Mouse (Mus musculus) left cerebral cortex, adult 18-20 months (tissue): Measurements from ENCODE around the gene Krcc1. TPM values are rescaled to one million over a fixed set of nuclear protein-coding genes. Genes with fewer than 3 reads are reported as not detected.
"Not testable (repeated sequence)": the region's sequence is repeated elsewhere in the genome, so short reads cannot be mapped to it uniquely, and the experiment has no call there.

Source experiments
- DNase-seq, 2 experiments: peaks; one replicate each; pipeline ENCODE4 v3.0.0; 2021 to 2022; ENCODE audit warnings: low spot score in 2 of 2, mixed read lengths in 1 of 2
- total RNA-seq, 2 experiments: library from RNA; stranded (reverse); gene quantifications; 2 replicates each; pipeline ENCODE4 v1.2.3; 2021

Krcc1 gene
- total RNA-seq, 2 experiments from 2014 or later, result 14.2 to 15.9 TPM

DNA sequence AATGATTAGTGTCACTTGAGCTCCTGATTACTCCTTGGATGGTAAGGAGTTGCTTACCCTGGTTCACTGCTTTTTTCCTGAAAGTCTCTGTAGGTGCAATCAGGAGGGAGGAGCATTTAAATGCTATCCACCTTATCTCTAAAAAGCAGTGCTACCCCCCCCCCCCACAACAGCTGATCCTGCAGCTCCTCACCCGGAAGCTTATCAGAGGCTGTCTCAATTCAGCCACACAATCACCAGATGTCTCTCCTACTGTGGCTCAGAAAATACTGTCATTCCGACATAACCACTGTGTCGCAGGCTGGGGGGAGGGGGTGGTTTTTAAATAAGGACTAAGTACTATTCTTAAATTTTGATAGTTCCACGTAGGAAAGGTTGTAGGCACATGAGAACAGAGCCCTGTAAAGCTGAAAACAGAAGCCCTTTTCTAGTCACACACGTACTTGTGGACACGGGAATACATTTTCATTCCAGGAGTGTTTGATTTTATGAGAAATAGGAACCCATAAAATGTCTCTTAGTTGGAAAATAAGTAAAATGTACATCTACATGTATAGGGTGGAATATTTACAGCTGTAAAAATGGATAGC lies 11.3 kb upstream of the Krcc1 start:
- no peak for DNase-seq

DNA sequence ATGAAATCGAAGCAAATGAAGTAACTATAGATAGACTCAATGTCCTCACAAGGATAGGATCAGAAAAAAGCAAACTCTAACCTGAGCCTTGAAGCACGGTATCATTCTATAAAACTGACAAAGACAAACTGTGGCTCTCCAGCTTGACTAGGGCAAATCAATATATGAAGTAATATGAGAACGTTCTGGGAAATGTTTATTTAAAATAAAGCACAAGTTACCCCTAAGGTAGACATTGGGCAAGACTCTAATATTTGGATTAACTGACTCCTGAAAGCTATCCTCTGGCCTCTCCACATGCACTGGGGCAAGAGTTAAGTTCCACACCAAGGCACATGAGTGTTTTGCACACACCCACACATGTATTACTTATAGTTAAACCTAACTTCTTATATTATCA lies 10.4 kb upstream of the Krcc1 start:
- DNase-seq, result no peak

DNA sequence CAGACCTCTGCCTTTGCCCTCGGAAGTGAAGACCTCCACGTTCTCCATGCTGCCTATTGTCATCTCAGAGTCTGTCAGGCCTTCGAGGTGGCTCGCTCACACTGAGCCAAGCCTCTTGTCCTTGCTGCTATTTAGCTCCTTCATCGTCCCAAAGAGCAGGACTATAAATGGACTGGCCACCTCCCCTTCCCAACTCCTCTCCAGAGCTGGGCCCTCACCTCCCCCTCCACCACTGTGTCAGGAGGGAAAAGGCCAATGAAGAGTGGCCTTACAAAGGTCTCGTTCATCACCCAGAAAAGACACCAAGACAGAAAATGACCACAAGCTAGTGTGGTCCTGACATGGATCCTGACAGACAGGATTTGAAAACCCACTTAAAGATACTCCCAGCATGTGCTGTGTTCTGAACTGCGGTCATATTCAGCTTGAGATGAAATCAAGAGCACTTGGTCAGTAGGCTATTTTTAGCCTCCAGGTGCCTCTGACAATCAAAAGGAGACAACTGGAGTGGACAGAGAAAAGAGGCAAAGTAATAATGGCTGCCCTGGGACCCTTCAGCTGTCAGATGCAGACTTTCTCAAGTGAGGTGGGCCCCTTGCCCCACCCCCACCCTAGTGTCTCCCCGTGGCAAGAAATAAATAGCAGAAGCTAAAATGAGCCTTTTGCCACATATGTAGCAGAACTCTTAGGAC lies 9.2 kb upstream of the Krcc1 start:
- no peak for DNase-seq

DNA sequence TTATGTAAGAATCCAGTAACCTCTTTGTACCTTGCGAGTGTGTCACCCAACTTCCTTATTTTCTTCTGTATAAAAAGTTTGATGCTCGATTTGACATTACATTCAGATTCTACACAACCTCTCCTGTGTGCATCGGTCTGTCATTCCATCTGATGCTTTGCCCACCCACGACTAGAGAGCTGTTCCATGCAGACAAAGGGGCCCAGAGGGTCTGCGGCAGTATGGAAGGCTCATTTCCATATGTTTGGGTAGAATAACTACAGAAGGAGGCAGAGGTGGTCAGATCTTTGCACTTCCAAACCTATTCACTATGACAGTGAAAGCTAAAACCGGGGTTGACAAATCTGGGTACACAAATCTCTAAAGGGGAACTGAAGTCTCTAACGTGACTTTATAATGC lies 3.9 kb upstream of the Krcc1 start:
- not testable (repeated sequence) for DNase-seq

DNA sequence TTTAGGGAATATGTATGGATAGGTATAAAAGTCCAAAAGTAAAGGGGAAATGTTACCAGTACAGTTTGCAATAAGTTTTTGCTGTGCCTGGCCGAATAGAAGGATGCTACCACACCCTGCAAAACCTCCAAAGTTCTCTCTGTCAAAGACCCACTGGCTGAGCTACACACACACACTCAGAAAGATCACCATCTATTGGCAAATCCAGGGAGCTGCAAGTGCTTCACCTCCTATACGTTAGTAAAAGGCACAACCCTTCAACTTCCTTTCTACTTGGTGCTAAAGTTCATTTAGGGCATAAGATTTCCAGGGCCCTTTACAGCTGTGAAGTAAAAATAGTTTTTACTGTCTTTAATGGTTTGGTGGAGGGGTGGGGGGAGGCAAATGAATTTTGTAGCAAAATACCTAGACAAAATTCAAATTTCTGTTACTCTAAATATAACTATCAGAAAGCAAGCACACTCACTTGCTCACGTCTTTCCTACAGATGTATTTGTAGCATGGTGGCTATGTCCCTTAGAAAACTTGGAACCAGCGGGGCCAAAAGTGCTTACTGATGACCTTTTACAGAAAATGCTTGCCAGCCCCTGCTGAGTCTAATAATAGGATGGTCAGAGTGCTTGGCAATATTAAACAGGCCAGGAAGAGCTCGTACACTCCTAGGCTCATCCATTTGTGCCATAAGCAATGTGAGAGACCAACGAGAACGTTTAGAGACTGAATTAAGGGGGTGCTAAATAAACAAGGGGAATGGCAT lies 2.4 kb upstream of the Krcc1 start:
- DNase-seq, result no peak

DNA sequence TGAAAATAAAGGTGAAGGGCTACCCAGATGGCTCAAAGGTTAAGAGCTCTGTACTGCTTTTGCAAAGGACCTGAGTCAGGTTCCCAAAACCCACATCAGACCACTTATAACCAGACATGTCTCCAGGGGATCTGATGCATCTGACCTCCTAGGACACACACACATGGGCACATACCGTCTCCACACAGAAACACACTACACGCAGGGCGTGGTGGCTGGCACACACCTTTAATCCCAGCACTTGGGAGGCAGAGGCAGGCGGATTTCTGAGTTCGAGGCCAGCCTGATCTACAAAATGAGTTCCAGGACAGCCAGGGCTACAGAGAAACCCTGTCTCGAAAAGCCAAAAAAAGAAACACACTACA lies 1.8 kb upstream of the Krcc1 start:
- not testable (repeated sequence) for DNase-seq

DNA sequence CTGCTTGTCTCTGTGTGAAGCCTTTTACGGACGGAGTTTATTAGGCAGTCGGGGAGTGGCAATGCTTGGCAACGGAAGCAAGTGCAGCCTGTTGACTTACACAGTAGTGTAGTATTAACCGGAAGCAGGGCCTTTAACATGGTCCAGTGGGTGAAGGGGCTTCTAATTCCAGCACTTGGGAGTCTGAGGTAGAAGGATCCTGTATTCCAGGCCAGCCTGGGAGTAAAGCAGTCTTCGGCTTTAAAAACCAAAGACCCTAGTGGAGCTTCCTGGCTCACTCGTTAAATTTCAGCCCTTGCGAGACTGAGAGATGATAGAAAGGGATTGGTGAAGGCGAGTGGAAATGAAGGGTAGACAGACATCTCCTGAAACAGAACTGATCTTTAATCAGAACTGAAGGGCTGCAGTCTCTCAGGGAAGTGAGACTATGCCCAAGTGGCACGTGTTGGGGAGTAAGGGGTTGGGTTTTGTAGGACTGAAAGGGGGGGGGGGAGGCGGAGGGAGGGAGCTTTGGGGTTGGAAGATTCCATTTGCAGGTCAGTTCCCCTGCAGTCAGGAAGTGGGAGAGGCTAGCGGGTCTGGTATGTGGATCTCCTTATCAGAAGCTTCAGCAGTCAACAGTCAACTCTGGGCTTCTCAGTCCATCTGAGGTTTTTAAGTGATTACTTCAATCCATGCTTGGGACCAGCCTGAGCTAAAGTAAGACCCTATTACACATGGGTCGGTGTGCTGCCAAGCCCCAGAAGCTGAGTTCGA lies 998 bp upstream of the Krcc1 start:
- no peak for DNase-seq

DNA sequence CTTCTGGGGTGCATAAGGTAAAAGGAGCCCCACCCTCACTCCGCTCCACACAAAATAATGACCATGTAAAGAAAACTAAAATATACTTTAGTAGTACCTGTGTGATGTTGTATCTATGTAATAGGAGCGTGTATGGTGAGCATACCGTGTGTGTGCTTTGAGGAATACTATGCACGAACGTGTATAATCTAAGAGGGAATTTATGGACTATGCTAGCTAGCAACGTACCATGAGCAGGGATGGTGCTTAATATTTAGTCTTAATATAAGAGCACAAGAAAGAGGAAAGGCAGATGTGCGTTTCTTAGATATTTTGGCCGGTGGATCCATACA lies 454 bp upstream of the Krcc1 start:
- no peak for DNase-seq

DNA sequence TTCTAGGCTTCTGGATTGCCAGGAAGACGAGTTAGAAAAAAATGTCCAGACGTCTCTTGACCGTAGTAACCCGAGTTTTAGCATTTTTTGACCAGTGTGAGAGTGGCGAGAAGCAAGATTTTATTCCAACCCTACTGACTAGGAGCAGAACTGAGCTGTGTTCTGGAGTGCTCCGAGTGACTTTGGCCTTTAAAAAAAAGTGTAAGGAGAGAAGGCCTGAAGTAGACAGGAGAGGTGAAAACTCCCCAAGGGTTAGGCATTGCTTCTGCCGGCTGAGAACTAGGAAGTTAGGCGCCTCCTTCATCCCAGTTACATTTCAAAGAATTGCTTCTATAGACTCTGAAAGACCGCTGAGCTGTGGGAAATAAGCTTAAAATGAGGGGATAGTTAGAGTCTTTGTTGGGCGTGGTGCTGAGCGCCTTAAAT lies 852 bp downstream of the Krcc1 start:
- DNase-seq, result no peak

DNA sequence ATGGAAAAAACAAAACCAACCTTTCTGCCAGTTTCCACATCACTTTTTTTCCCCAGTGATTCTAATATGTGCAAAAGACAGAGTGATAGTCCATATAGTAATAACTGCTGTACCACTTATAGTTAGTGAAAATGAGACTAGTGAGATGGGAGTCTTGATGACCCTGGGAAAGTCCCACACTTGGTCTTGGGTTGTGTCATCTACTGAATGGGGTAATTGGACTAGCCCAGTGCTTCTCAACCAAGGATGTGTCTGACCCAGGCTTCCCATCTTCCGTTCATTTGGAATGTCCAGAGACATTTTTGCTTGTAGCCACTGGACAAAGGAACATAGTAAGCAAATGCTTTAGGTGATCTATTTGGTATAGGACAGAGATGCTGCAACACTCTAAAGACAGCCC lies 2.2 kb downstream of the Krcc1 start:
- no peak for DNase-seq

DNA sequence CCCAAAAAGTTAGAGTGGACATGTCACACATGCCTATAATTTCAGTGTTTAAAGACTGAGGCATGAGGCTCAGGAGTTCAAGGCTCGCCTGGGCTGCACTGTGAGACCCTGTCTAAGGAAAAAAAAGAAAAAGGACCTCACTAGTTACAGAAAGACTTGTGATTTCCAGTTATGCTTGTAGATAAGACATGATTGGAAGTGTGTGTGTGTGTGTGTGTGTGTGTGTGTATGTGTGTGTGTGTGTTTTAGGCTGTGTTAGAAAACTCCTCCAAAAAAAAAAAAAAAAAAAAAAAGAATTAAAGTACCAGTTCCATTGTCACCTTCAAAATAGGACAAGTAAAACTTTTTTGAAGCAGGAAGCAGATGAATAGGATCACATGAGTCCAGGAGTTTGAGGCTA lies 3.1 kb downstream of the Krcc1 start:
- DNase-seq, result no peak

DNA sequence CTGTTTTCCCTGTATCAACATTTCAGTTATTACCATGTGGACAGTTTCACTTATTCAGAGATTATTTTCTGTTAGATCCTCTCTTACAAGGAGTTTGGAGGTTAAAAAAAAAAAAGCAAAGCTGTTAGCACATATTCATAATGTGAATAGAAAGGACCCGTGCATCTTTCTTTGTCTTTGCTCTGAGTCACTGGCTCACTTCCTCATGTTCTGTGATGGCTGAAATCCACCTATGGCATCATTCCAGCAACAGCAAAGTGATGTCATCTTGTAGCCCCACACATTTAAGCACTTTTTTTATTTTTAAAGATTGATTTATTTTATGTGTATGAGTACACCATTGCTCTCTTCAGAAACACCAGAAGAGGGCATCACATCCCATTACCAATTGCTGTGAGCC lies 7.9 kb downstream of the Krcc1 start:
- DNase-seq, result no peak

DNA sequence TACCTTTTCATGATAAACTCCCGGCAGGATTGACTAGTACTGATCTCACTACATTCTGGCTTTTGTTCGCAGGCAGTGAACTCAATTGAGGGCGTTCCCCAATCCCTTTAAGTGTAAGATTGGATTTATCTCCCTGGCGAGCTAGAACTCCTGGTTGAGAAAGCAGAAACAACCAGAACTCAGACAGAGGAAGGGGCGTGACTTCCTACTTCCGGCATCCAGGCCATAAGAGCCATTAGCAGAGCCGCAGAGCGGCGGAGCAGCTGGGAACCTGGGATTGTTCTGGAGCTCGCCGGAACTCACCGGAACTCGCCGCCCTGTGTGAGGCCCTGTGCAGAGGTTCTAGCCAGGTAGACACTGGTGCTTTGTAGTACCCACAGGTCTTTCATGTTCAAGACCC lies 22.0 kb downstream of the Krcc1 start:
- no peak for DNase-seq

DNA sequence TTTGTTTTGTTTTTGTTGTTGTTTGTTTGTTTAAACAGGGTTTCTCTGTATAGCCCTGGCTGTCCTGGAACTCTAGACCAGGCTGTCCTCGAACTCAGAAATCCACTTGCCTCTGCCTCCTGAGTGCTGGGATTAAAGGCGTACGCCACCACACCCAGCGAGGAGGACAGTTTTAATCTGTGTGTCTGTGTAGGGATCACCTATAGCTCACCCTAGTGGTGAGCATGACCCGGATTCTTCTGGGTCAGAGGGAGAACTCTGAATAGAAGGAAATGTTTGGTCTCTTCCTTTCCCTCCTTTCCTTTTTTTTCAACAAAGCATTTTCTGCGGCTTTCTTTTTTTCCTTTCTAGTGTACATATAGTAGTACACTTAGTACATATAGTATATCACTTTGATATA lies 23.8 kb downstream of the Krcc1 start:
- DNase-seq, result no peak

DNA sequence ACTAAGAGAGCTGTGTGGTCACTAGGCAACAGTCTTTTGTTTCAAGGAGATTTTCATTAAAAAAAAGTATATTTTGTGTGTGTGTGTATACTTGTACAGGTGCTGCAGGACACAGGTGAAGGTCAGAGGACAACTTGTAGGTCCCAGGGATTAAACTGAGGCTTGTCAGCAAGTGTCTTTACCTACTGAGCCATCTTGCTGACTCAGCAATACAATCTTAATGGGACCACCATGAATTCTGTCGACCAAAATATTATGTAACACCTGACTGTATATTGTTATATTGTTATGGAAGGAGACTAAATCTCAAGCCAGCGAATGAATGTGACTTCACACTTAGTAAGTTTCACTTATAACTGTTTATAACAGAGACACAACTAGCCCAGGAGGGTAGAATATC lies 26.6 kb downstream of the Krcc1 start:
- no peak for DNase-seq

DNA sequence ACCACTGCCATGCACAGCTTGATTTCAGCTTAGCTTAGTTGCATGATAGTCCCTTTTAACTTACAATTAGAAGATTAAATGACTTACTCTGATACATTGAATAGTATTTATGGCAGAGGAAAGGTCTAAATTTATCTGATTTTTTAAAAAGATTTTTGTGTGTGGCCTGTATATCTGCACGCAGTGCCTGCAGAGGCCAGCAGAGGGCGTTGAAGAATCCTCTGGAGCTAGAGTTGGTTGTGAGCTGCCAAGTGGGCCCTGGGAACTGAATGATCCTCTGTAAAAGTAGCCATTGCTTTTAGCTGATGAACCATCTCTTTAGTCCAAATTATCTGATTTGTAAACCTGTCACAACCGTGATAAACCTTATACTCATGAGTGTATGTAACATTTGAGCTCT lies 27.3 kb downstream of the Krcc1 start:
- no peak for DNase-seq

DNA sequence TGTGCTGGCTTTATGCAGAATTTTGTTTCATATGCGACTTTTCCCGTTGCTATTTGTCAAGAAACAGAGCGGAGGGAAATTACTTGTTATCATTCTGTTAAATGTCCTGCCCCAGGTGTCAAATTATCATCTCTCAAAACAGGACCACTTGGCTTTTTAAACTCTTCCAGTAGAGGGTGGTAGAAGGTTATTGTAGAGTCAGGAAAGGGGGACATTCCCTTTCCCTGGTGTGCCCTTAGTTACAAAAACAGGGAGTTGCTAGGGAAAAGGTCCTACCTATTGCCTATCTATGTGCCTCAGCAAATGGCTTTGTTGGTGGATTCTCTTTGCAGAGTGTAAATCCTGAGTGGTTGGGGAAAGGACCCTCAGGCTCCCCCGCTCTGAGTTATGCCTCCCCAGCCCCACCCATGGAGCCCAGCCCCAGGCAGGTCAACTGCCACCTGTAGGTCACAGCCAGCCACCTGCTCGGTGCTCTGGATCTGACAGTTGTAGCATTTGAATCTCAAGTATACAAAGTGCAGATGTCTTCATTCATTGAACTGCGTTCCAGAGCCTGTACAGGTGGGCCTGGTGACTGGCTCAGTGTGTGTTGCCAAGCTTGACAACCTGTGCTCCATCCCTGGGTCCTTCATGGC lies 30.7 kb downstream of the Krcc1 start:
- DNase-seq, result no peak

DNA sequence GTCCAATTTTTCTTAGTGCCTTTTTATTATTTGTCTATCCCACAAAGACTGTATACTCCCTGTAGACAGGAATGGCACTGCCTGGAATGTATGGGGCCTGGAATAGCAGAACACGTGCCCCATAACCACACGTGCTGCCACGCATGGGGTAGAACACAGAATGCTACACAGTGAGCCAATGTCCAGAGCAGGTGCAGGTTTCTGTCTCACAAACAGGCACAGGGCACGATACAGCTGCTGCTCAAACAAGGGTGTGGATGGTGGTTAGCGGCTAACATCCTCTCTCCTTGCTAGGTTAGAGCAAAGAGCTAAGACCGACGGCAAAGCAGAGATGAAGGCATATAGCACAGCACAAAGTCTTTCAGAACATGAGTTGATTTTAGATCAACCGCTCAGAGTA lies 36.0 kb downstream of the Krcc1 start:
- no peak for DNase-seq

DNA sequence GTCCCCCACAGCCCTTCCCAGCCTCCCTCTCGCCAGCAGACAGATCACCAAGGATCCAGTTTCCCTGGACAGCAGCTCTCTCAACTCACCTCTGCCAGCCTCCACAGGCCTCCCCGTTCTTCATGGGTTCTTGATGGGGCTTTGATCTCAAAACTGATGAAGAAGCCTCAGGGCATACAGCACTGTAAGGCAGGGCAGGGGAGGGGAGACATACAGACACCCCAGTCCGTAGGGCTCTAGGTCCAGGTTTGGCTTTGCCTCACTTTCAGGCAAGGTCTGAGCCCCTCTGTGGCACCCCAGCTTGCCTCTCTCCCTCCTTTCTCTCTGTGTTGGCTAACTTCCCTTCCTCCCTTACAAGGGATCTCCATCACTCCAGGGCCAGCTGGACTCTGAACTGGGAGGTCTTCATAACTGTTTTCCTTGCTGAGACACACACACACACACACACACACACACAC lies 50.4 kb downstream of the Krcc1 start, which contains the start of gene Smyd1:
Gene Smyd1 (minus strand): TSS at position 408 of the 458 bp plus-strand sequence.
- no peak for DNase-seq

DNA sequence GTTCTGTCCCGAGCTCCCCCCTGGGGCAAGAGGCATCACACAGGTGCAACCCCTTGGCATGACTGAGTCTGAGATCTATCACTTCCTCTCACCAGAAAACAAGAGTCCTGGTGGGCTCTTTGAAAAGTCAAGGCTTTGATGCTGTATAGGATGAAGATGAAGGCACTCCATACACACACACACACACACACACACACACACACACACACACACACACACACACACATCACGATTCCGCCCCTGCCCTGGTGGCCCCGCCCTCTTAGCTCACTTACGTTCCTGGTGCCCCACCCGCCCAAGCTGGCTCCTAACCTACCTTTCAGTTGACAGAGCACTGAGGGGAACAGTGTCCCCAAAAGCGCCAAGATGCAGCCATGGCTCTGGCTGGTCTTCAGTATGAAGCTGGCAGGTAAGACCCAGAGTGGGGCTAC lies 51.0 kb downstream of the Krcc1 start, which contains the start of gene Cd8b1:
Gene Cd8b1 (plus strand): TSS at position 298 of the 431 bp plus-strand sequence.
- no peak for DNase-seq

DNA sequence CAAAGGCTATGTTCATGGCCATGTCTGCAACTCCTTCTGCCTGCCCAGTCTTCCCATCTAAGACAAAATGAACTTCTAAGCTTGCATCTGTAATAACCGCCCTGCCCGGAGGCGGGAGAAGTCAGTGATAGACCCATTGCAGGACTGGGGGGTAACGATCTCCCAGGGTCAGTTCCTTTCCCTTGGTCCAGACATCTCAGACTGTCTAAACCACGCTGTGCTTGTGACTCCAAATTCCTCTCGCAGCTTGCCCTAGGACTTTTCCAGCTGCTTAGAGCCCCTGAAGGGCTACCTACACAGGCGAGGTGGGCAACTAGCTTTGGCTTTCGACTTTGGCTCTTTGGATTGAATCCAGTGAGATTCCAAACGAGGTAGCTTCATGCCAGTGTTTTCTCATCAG lies 53.3 kb downstream of the Krcc1 start:
- no peak for DNase-seq
